Comparison of ENCODE assay signal across 8 mouse cellular contexts in genomic region chr10:82048460-82048804, GRCm38 (mm10). TPM values are rescaled to one million over a fixed set of nuclear protein-coding genes. Genes with fewer than 3 reads are reported as not detected.
A peak's percentile ranks its signal among the peaks of the same experiment; 100 is the strongest.
DNase-seq lines count a peak whose midpoint lies in the region; ATAC-seq and TF ChIP-seq lines count a peak whose summit lies in the region.
"Not testable (repeated sequence)": the region's sequence is repeated elsewhere in the genome, so short reads cannot be mapped to it uniquely, and the experiment has no call there.
"Had no signal": no experiment of that assay in that cellular context is flagged by ENCODE, and none has a peak within 500 bp of the region (broad histone marks: within the 10 kb centered on the region; RNA-seq: fewer than 3 reads in every experiment).

No protein-coding gene starts in this region.

- H3K4me2 ChIP-seq in forebrain, embryonic 15.5 days (replicated peaks): peak overlapping the region; percentile 46
- H3K4me2 ChIP-seq in liver, embryonic 11.5 days: peak overlapping the region; percentile 72
- peak overlapping the region; percentile 46 for H3K4me2 ChIP-seq in neural tube, embryonic 14.5 days (ENCODE audit: low read depth, low read length)

- whole genome bisulfite sequencing in forebrain, embryonic 15.5 days: 31% methylated on average over 10 of the region's 10 CpGs
- WGBS in kidney, adult 2 months: 28% methylated on average over 10 of the region's 10 CpGs
- 23% methylated on average over 10 of the region's 10 CpGs for WGBS in liver, embryonic 11.5 days
- 31% methylated on average over 10 of the region's 10 CpGs for WGBS in neural tube, embryonic 14.5 days

- H3K27me3 ChIP-seq in forebrain, embryonic 15.5 days; kidney, adult 2 months (replicated peaks; ENCODE audit: control insufficient read depth, insufficient read depth, low read length); liver, embryonic 11.5 days (replicated peaks; ENCODE audit: control insufficient read depth, insufficient read depth, low read length); neural tube, embryonic 14.5 days (ENCODE audit: control insufficient read depth, insufficient read depth, low read length): not testable (repeated sequence)

- H3K4me3 ChIP-seq in cortical plate, adult 2 months (ENCODE audit: insufficient read depth, low read length): peak overlapping the region; percentile 45
- peak overlapping the region; percentile 78 for H3K4me3 ChIP-seq in forebrain, embryonic 15.5 days
- H3K4me3 ChIP-seq in kidney, adult 2 months (ENCODE audit: insufficient read depth, low read depth, low read length): peak overlapping the region; percentile 81
- H3K4me3 ChIP-seq in liver, embryonic 11.5 days (ENCODE audit: low read depth, low read length): peak overlapping the region; percentile 57
- peak overlapping the region; percentile 66 for H3K4me3 ChIP-seq in neural tube, embryonic 14.5 days (ENCODE audit: low read depth, low read length)

- not testable (repeated sequence) for H3K27ac ChIP-seq in cortical plate, adult 2 months (ENCODE audit: insufficient read depth, low read length); kidney, adult 2 months (ENCODE audit: insufficient read depth, low read depth, low read length)
- peak overlapping the region; percentile 98 for H3K27ac ChIP-seq in forebrain, embryonic 15.5 days (replicated peaks)
- peak overlapping the region; percentile 87 for H3K27ac ChIP-seq in liver, embryonic 11.5 days (ENCODE audit: low read depth, low read length)
- peak overlapping the region; percentile 95 for H3K27ac ChIP-seq in neural tube, embryonic 14.5 days (ENCODE audit: low read depth, low read length)

- H3K9me3 ChIP-seq in forebrain, embryonic 15.5 days: peaks cover 45% of the 10 kb centered on the region
- peaks cover 27% of the 10 kb centered on the region for H3K9me3 ChIP-seq in liver, embryonic 11.5 days (ENCODE audit: control insufficient read depth, low read length)
- peaks cover 27% of the 10 kb centered on the region for H3K9me3 ChIP-seq in neural tube, embryonic 14.5 days (ENCODE audit: control insufficient read depth, low read length)

- TF ChIP-seq POLR2A in cortical plate, adult 2 months (IDR thresholded peaks at IDR 0.05; ENCODE audit: extremely low read depth, insufficient read depth, low read length); kidney, adult 2 months (IDR thresholded peaks at IDR 0.05; ENCODE audit: low read depth, low read length): not testable (repeated sequence)

- ATAC-seq in forebrain, embryonic 15.5 days (replicated peaks): peak; percentile 49; the same call in 1 of the 2 replicates
- ATAC-seq in hematopoietic stem cell, adult 5-6 weeks (replicated peaks in 1 of 2; ENCODE audit: insufficient read depth in 1 of 2, low FRiP score in 2 of 2, low TSS enrichment in 1 of 2, low read depth in 1 of 2, poor library complexity in 2 of 2, severe bottlenecking in 2 of 2): 0 out of 4 replicates have a peak, but pooled peaks have one; percentile 1 to 9
- ATAC-seq in liver, embryonic 11.5 days (replicated peaks; ENCODE audit: low FRiP score): peak; percentile 21; the same call in 1 of the 2 replicates
- ATAC-seq in megakaryocyte progenitor cell, adult 5-6 weeks (replicated peaks; ENCODE audit: poor library complexity): peak; percentile 13
- ATAC-seq in neural tube, embryonic 14.5 days (ENCODE audit: low read depth): not testable (repeated sequence)

- TF ChIP-seq CTCF in cortical plate, adult 2 months (IDR thresholded peaks at IDR 0.05; ENCODE audit: extremely low read depth, insufficient read depth, low read length); kidney, adult 2 months (conservative IDR thresholded peaks at IDR 0.05; ENCODE audit: insufficient read depth, insufficient read length, low read depth, low read length): not testable (repeated sequence)

- peak overlapping the region; percentile 90 for H3K9ac ChIP-seq in forebrain, embryonic 15.5 days (replicated peaks)
- peak overlapping the region; percentile 71 for H3K9ac ChIP-seq in liver, embryonic 11.5 days (ENCODE audit: low read depth, low read length)
- H3K9ac ChIP-seq in neural tube, embryonic 14.5 days (replicated peaks; ENCODE audit: low read depth, low read length): peak overlapping the region; percentile 90

- DNase-seq in kidney, adult 2 months; liver, embryonic 11.5 days (ENCODE audit: low spot score): not testable (repeated sequence)

- peaks cover 27% of the 10 kb centered on the region for H3K36me3 ChIP-seq in forebrain, embryonic 15.5 days
- H3K36me3 ChIP-seq in kidney, adult 2 months (ENCODE audit: control insufficient read depth, insufficient read depth, low read length); neural tube, embryonic 14.5 days (ENCODE audit: control insufficient read depth, insufficient read depth, low read length): not testable (repeated sequence)
- peaks cover 11% of the 10 kb centered on the region for H3K36me3 ChIP-seq in liver, embryonic 11.5 days (ENCODE audit: control insufficient read depth, insufficient read depth, low read length)

- not testable (repeated sequence) for H3K4me1 ChIP-seq in cortical plate, adult 2 months (ENCODE audit: control insufficient read depth, insufficient read depth, low read length); kidney, adult 2 months (ENCODE audit: control insufficient read depth, insufficient read depth, low read length); liver, embryonic 11.5 days (replicated peaks; ENCODE audit: control insufficient read depth, insufficient read depth, low read length); neural tube, embryonic 14.5 days (ENCODE audit: control insufficient read depth, insufficient read depth, low read length)
- peaks cover 10% of the 10 kb centered on the region for H3K4me1 ChIP-seq in forebrain, embryonic 15.5 days

RNA-seq across cellular contexts. Expression of gene Zfp873, which starts 0.5 kb away (rescaled TPM):
- 6.1 and 6.8 TPM in 2 replicates for polyA plus RNA-seq in cortical plate, adult 2 months (2012; rRNA removed)
- polyA plus RNA-seq in forebrain, embryonic 15.5 days (2015; fragmentation: Nextera tagmentation; extraction: Ambion mirVana): 17.4 and 18.9 TPM in 2 replicates
- 13.7 and 14.7 TPM in 2 replicates for total RNA-seq in hematopoietic stem cell, adult 5-6 weeks (2017)
- 0.73 and 1.3 TPM in 2 replicates for polyA plus RNA-seq in kidney, adult 2 months (2012; rRNA removed)
- 7.9 and 8.9 TPM in 2 replicates for polyA plus RNA-seq in liver, embryonic 11.5 days (2014; fragmentation: Nextera tagmentation; extraction: Ambion mirVana)
- total RNA-seq in megakaryocyte progenitor cell, adult 5-6 weeks (2015): 6.5 and 13.5 TPM in 2 replicates
- total RNA-seq in megakaryocyte progenitor cell, adult 5-6 weeks (2017): 5.0 and 8.6 TPM in 2 replicates
- 14.3 and 16.1 TPM in 2 replicates for polyA plus RNA-seq in neural tube, embryonic 14.5 days (2014; fragmentation: Nextera tagmentation; extraction: Ambion mirVana)

RNA-seq across cellular contexts. Expression of gene BC024063, which starts 34.7 kb away (rescaled TPM):
- polyA plus RNA-seq in cortical plate, adult 2 months (2012; rRNA removed): 1.5 and 1.7 TPM in 2 replicates
- polyA plus RNA-seq in forebrain, embryonic 15.5 days (2015; fragmentation: Nextera tagmentation; extraction: Ambion mirVana): 7.0 and 8.5 TPM in 2 replicates
- total RNA-seq in hematopoietic stem cell, adult 5-6 weeks (2017): 1.0 TPM in 2 replicates
- polyA plus RNA-seq in kidney, adult 2 months (2012; rRNA removed): 0.11 and 0.16 TPM in 2 replicates
- 2.8 and 3.0 TPM in 2 replicates for polyA plus RNA-seq in liver, embryonic 11.5 days (2014; fragmentation: Nextera tagmentation; extraction: Ambion mirVana)
- total RNA-seq in megakaryocyte progenitor cell, adult 5-6 weeks (2015): 0.29 and 0.94 TPM in 2 replicates
- total RNA-seq in megakaryocyte progenitor cell, adult 5-6 weeks (2017): 0.24 and 1.3 TPM in 2 replicates
- 9.5 and 11.0 TPM in 2 replicates for polyA plus RNA-seq in neural tube, embryonic 14.5 days (2014; fragmentation: Nextera tagmentation; extraction: Ambion mirVana)
- polyA plus RNA-seq: adrenal gland, adult 2 months had no signal
